Mouse (Mus musculus) testis, adult 2 months (tissue): ENCODE results near the gene Castor1. TPM values are rescaled to one million over a fixed set of nuclear protein-coding genes. Genes with fewer than 3 reads are reported as not detected.
A peak's percentile ranks its signal among the peaks of the same experiment; 100 is the strongest.

ENCODE experiments used
- H3K27ac ChIP-seq: fragments of 200-500 bp; 2 replicates; pipeline ENCODE4 v1.5.1; 2012; ENCODE audit warnings: low read depth, low read length; ENCODE audit not compliant: control insufficient read depth, insufficient read depth
- H3K27me3 ChIP-seq: fragments of 200-500 bp; 2 replicates; pipeline ENCODE4 v1.6.1; 2012; ENCODE audit warnings: mild to moderate bottlenecking, low read length, moderate library complexity; ENCODE audit not compliant: control insufficient read depth, insufficient read depth
- H3K36me3 ChIP-seq: fragments of 200-500 bp; 2 replicates; pipeline ENCODE4 v1.6.1; 2012; ENCODE audit warnings: mild to moderate bottlenecking, low read length; ENCODE audit not compliant: control insufficient read depth, insufficient read depth
- H3K4me1 ChIP-seq: fragments of 200-500 bp; 2 replicates; pipeline ENCODE4 v1.6.1; 2012; ENCODE audit warnings: low read length; ENCODE audit not compliant: control insufficient read depth, insufficient read depth
- H3K4me3 ChIP-seq: fragments of 200-500 bp; 2 replicates; pipeline ENCODE4 v1.5.1; 2012; ENCODE audit warnings: low read depth, mild to moderate bottlenecking, low read length, moderate library complexity, mixed read lengths; ENCODE audit not compliant: control insufficient read depth
- CTCF ChIP-seq: fragments of 200-500 bp; IDR thresholded peaks from 2 replicates; pipeline ENCODE4 v1.5.1; 2012; ENCODE audit warnings: low read depth, mild to moderate bottlenecking, inconsistent platforms, low read length, moderate library complexity; ENCODE audit not compliant: control insufficient read depth, insufficient read depth, insufficient replicate concordance
- POLR2A ChIP-seq: fragments of 200-500 bp; IDR thresholded peaks from 2 replicates; pipeline ENCODE4 v1.6.1; 2012; ENCODE audit warnings: low read depth, mild to moderate bottlenecking, inconsistent platforms, low read length, moderate library complexity; ENCODE audit not compliant: control insufficient read depth
- polyA plus RNA-seq: library from polyadenylated mRNA; depleted of rRNA; stranded (reverse); fragments of >200 nt; gene quantifications from 2 replicates; pipeline ENCODE4 v1.2.3, GENCODE M21; 2012

Castor1 gene
- polyA plus RNA-seq, 1 experiment: 7.6 TPM

- Histone ChIP-seq H3K4me3 (no peak overlapping the region), H3K27ac (no peak overlapping the region), H3K4me1 (peaks cover 8% of the 10 kb centered on the region; the same call in 1 of the 2 replicates), H3K27me3 (no peaks in the 10 kb centered on the region; the same call in 1 of the 2 replicates), H3K36me3 (no peaks in the 10 kb centered on the region)
- TF ChIP-seq CTCF: no peak
- no peak for TF ChIP-seq POLR2A
Measured at GRCm38 (mm10) chr11:4262847-4263246, 44.8 kb downstream of the Castor1 start.

- Histone ChIP-seq H3K27me3 (no peaks in the 10 kb centered on the region; the same call in 1 of the 2 replicates), H3K4me1 (peaks cover 8% of the 10 kb centered on the region; the same call in 1 of the 2 replicates), H3K4me3 (no peak overlapping the region), H3K36me3 (no peaks in the 10 kb centered on the region), H3K27ac (no peak overlapping the region)
- no peak for TF ChIP-seq POLR2A
- TF ChIP-seq CTCF: no peak
Measured at GRCm38 (mm10) chr11:4263296-4263695, 45.3 kb downstream of the Castor1 start.

DNA sequence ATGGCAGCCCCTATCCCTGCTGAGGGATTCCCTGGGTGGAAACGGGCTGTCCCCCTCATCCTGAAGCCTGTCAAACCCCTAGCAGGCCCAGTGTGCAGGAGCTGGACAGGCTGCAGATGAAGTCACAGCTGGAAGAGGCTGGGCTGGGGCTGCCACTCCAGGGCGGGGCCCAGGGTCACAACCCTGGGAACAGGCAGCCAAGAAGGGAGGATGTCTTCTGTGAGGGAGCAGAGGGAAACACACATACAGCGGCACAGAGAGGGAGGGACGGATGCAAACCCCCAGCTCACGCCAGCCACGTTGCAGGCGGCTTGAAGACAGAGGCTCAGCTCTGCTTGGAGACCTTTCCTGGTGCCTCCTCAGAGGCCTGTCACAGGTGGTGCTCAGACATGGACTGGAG is 46.0 kb downstream of the Castor1 start:
- Histone ChIP-seq H3K27ac (no peak overlapping the region), H3K4me1 (peaks cover 8% of the 10 kb centered on the region; the same call in 1 of the 2 replicates), H3K36me3 (no peaks in the 10 kb centered on the region), H3K27me3 (no peaks in the 10 kb centered on the region; the same call in 1 of the 2 replicates), H3K4me3 (no peak overlapping the region)
- TF ChIP-seq POLR2A: no peak
- no peak for TF ChIP-seq CTCF

DNA sequence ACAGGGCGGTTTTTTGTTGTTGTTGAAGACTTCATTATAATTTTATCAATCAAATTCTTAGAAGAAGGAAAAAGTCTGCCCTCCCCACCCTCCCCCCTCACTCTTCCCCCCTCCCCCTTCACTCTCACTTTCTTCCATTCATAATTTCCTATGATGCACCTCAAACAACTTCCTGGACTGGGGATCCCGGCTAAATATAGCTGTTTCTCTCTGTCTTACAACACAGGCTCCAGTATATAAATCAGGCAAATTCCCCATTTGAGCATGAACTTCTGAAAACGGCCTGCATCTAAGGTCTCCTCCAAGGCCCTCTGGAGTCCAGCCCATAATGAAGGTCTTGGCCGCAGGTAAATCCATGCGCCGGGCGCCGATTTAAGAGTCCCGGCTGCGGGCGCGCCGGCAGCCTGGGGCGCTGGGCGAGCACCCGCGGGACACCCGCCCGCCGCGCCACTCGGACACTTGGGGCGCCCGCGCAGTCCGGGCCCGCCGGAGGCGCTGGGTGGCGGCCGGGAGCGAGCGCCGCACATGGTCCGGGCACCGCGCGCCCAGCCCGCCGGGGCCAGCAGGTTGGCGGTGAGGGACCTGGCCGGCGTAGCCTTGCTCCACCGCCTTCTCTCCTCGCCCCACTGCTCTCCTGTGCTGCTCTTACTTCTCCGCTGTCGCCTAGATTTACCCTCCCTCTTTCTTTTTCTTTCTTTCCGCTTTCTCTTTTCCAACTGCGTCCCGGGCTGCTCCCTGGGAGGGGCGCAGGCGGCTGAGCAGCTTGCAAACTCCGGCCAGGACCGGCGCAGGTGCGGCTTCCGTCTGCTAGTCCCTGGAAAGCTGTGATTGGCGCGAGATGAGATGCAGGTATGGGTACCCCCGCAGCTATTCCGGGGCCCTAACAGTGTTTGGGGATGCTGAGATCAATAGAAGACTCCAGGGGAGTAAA is 48.5 kb downstream of the Castor1 start:
- no peak for TF ChIP-seq CTCF
- no peak for TF ChIP-seq POLR2A
- peaks cover 16% of the 10 kb centered on the region for H3K4me1 ChIP-seq
- no peaks in the 10 kb centered on the region for H3K36me3 ChIP-seq
- H3K4me3 ChIP-seq: peak overlapping the region; percentile 74
- no peaks in the 10 kb centered on the region; the same call in 1 of the 2 replicates for H3K27me3 ChIP-seq
- H3K27ac ChIP-seq: no peak overlapping the region

- peaks cover 18% of the 10 kb centered on the region for H3K4me1 ChIP-seq
- H3K27ac ChIP-seq: no peak overlapping the region
- H3K36me3 ChIP-seq: no peaks in the 10 kb centered on the region
- TF ChIP-seq POLR2A (no peak), CTCF (no peak)
- no peaks in the 10 kb centered on the region; the same call in 1 of the 2 replicates for H3K27me3 ChIP-seq
- no peak overlapping the region for H3K4me3 ChIP-seq
Measured at GRCm38 (mm10) chr11:4267202-4267578, 49.2 kb downstream of the Castor1 start.

- Histone ChIP-seq H3K4me3 (no peak overlapping the region), H3K4me1 (peaks cover 18% of the 10 kb centered on the region), H3K27ac (no peak overlapping the region), H3K27me3 (no peaks in the 10 kb centered on the region; the same call in 1 of the 2 replicates), H3K36me3 (no peaks in the 10 kb centered on the region)
- TF ChIP-seq POLR2A (no peak), CTCF (no peak)
Measured at GRCm38 (mm10) chr11:4268500-4268899, 50.5 kb downstream of the Castor1 start.

GRCm38 (mm10) chr11:4270744-4271459 is 52.9 kb downstream of the Castor1 start:
- Histone ChIP-seq H3K27me3 (no peaks in the 10 kb centered on the region; the same call in 1 of the 2 replicates), H3K4me3 (no peak overlapping the region), H3K36me3 (no peaks in the 10 kb centered on the region), H3K4me1 (peaks cover 18% of the 10 kb centered on the region), H3K27ac (no peak overlapping the region)
- TF ChIP-seq POLR2A: no peak
- no peak for TF ChIP-seq CTCF
